Mouse (Mus musculus) embryonic facial prominence, embryonic 12.5 days (tissue): Measurements from ENCODE around the gene Cdkal1. TPM values are rescaled to one million over a fixed set of nuclear protein-coding genes. Genes with fewer than 3 reads are reported as not detected.

Source experiments
- ATAC-seq: fragments of 200-750 bp; cut with Nextera tagmentation; 2 replicates; pipeline ENCODE4 v1.8.0; 2017; ENCODE audit not compliant: insufficient number of reproducible peaks, insufficient read depth, low FRiP score, low TSS enrichment
- H3K27ac ChIP-seq: fragments of 300-500 bp; sonication (generic); 2 replicates; pipeline ENCODE4 v1.5.1; 2016; ENCODE audit warnings: mild to moderate bottlenecking
- H3K27me3 ChIP-seq: fragments of 300-500 bp; sonication (generic); 2 replicates; pipeline ENCODE4 v1.6.1; 2016; ENCODE audit warnings: mild to moderate bottlenecking, moderate library complexity
- H3K36me3 ChIP-seq: fragments of 300-500 bp; sonication (generic); 2 replicates; pipeline ENCODE4 v1.6.1; 2016; ENCODE audit warnings: mild to moderate bottlenecking
- H3K4me1 ChIP-seq: fragments of 300-500 bp; sonication (generic); 2 replicates; pipeline ENCODE4 v1.6.1; 2016
- H3K4me2 ChIP-seq: fragments of 300-500 bp; sonication (generic); replicated peaks from 2 replicates; pipeline ENCODE4 v1.6.1; 2016; ENCODE audit warnings: mild to moderate bottlenecking, moderate library complexity
- H3K4me3 ChIP-seq: fragments of 300-500 bp; sonication (generic); 2 replicates; pipeline ENCODE4 v1.5.1; 2016; ENCODE audit warnings: mild to moderate bottlenecking
- H3K9ac ChIP-seq: fragments of 300-500 bp; sonication (generic); 2 replicates; pipeline ENCODE4 v1.6.1; 2016; ENCODE audit warnings: mild to moderate bottlenecking, moderate library complexity
- H3K9me3 ChIP-seq: fragments of 300-500 bp; sonication (generic); 2 replicates; pipeline ENCODE4 v1.6.1; 2016; ENCODE audit warnings: mild to moderate bottlenecking, moderate library complexity
- WGBS: fragments of 180-500 bp; shearing (Covaris S2); methylation state at CpG from one replicate; pipeline ENCODE4 v1.1.7; 2016; 5-methylcytosine and 5-hydroxymethylcytosine counted together
- polyA plus RNA-seq: library from polyadenylated mRNA; unstranded; fragments of >200 nt; fragmentation: Nextera tagmentation; extraction: Ambion mirVana; gene quantifications from 2 replicates; pipeline ENCODE4 v1.2.1, GENCODE M21; 2016

The Cdkal1 gene
- polyA plus RNA-seq, 1 experiment from 2014 or later: 42.7 TPM

DNA sequence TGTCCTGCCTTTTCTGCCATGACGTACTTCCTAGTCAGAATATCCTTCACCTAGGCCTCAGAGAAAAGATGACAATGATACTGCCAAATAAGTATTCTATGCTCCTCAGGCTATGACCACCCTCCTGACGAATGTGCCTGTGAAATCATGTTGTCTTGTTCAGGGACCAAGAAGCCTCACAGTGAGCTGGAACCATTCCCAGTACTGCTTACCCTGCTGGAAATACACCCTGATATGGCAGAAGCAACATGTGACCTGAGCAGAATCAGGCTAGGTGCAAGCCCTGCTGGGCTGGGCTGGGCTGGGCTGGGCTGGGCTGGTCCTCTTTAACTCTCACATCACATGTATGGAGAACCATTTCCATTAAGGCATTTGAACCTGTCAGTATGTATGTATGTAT lies 477.9 kb downstream of the Cdkal1 start:
- Histone ChIP-seq H3K9me3 (no peaks in the 10 kb centered on the region), H3K36me3 (no peaks in the 10 kb centered on the region), H3K27me3 (no peaks in the 10 kb centered on the region), H3K9ac (no peak overlapping the region), H3K4me1 (no peaks in the 10 kb centered on the region), H3K4me2 (no peak overlapping the region), H3K4me3 (no peak overlapping the region), H3K27ac (no peak overlapping the region)
- ATAC-seq: no peak
- 88% methylated on average over 2 of the region's 2 CpGs for WGBS

DNA sequence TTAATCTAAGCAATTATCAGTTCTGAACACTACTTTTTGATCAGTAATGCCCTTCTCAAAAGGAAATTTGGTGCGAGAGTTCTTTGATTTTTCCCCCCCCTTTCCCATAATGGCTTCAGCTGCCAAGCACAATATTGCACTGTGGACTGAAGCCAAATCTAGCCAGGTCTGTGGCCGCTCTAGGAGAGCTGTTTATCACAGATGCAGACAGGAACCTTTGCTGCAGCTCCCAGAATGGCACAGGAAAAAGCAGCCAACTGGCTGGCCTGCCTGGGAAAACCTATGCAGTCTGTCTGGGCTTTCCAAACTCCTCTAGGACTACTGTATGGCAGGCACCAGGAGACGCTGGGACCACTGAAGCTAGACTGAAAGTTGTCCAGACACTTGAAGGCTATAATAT lies 483.6 kb downstream of the Cdkal1 start:
- Histone ChIP-seq H3K4me1 (peaks cover 7% of the 10 kb centered on the region; the same call in 1 of the 2 replicates), H3K36me3 (no peaks in the 10 kb centered on the region), H3K27me3 (no peaks in the 10 kb centered on the region), H3K4me3 (no peak overlapping the region), H3K4me2 (no peak overlapping the region), H3K9ac (no peak overlapping the region), H3K9me3 (no peaks in the 10 kb centered on the region), H3K27ac (no peak overlapping the region)
- WGBS: 48% methylated on average over 3 of the region's 3 CpGs
- no peak for ATAC-seq

DNA sequence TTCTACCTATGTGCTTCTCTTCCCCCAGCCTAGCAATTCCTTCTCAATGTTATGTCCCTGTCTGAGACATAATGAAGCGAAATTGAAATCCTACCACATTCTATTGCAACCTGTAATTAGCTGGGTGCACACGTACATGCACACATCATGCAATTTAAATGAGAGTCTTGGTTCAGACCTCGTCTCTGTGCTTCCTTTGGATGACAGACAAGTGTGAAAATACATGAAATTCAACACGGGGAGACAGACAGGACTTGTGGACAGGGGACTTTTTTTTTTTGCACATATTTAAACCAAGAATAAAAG lies 484.1 kb downstream of the Cdkal1 start:
- Histone ChIP-seq H3K27me3 (no peaks in the 10 kb centered on the region), H3K4me1 (peaks cover 7% of the 10 kb centered on the region; the same call in 1 of the 2 replicates), H3K36me3 (no peaks in the 10 kb centered on the region), H3K4me2 (no peak overlapping the region), H3K9ac (no peak overlapping the region), H3K27ac (no peak overlapping the region), H3K4me3 (no peak overlapping the region), H3K9me3 (no peaks in the 10 kb centered on the region)
- no peak for ATAC-seq
- WGBS: 35% methylated on average over 4 of the region's 4 CpGs

DNA sequence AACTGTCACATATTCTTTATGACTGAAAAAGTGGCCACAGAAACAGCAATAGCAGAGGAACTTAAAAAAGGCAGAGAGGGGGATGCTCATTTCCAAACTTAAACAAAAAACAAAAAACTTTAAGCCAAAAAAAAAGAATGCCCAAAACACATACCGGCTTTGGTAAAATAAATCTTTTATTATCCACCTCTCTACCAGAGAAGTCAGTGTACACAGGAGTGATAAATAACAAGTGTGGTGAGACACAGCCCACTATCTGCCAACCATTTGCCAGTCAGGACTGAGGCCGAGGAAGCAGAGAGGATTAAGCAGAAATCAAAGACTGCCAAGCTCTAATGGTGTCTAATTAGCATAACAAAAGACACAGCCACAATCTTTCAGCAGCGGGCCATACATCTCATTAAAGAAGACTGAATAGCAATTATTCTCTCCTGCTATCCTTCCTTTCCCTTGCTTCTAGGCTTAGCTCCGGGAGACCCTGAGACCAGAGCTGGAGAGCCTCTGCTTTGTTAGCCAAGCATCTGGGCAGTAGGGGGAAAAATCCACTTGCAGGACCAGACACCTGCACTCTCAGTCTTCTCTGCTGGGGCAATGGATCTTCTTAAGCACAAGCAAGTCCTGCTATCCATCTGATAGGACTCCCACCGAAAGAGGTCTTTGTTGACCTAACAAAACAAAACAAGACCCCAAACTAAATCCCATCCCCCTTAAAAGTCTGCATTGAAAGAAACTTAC lies 484.6 kb downstream of the Cdkal1 start:
- Histone ChIP-seq H3K4me1 (peaks cover 7% of the 10 kb centered on the region; the same call in 1 of the 2 replicates), H3K4me2 (no peak overlapping the region), H3K4me3 (no peak overlapping the region), H3K9me3 (no peaks in the 10 kb centered on the region), H3K36me3 (no peaks in the 10 kb centered on the region), H3K9ac (no peak overlapping the region), H3K27ac (no peak overlapping the region), H3K27me3 (no peaks in the 10 kb centered on the region)
- WGBS: 9% methylated on average over 5 of the region's 5 CpGs
- ATAC-seq: no peak

DNA sequence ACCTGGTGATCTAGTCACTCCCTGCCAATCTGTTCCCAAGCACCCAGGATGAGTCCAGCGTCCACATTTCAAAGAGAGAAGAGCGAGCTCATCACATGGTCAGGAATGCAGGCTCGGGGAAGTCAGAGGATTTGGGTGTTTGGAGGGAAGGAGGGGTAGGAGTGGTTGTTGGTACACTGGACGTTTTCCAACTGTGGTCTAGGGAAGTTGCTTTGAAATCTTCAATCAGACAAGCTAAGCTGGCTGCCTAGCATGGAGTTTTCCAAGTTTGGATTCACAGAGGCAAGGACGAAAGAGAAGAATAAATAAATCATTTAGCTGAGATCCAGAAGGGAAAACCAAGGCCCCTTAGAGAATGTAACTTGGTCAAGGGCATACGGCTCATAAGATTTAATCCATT lies 486.7 kb downstream of the Cdkal1 start:
- H3K4me1 ChIP-seq: peaks cover 12% of the 10 kb centered on the region; the same call in 1 of the 2 replicates
- no peak overlapping the region for H3K4me2 ChIP-seq
- no peaks in the 10 kb centered on the region for H3K9me3 ChIP-seq
- H3K9ac ChIP-seq: no peak overlapping the region
- no peaks in the 10 kb centered on the region for H3K27me3 ChIP-seq
- H3K4me3 ChIP-seq: no peak overlapping the region
- no peak for ATAC-seq
- H3K36me3 ChIP-seq: no peaks in the 10 kb centered on the region
- H3K27ac ChIP-seq: no peak overlapping the region
- WGBS: 49% methylated on average over 6 of the region's 6 CpGs

DNA sequence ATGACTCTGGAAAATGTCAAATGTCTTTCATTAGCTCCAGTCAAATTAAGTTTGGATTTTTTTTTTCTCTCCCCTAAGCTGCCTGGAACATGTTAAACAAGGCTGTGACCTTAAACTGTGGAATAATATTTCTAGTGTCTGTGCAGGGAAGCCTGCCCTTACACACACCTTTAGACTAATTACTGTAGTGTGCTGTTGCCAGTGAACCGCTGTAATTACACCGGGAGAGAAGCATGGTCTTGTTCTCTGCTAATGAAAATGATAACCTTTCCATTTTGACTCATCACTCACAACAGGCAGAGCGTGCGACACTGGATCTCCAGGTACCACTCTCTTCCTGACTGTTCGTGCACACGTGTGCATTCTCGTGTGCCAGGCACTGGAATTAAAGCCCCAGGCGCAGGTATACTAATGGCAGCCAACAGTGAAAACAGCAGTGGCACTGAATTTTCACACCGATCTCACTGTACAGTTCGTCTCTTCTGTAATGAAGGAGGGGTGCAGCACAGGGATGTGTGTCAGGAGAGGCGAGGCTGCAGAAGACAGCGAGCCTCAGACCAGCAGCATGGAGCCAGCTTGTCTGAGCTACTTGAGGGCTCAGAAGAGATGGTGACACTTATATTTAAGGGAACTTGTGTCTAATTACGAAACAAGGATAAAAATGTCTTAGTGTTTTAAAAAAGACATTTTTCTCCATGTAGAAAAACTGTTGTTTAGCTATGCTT lies 490.4 kb downstream of the Cdkal1 start:
- ATAC-seq: no peak
- Histone ChIP-seq H3K4me1 (0 out of 2 replicates have a peak, but pooled peaks cover 5% of the 10 kb centered on the region), H3K9ac (no peak overlapping the region), H3K4me2 (no peak overlapping the region), H3K4me3 (no peak overlapping the region), H3K27me3 (no peaks in the 10 kb centered on the region), H3K9me3 (no peaks in the 10 kb centered on the region), H3K36me3 (no peaks in the 10 kb centered on the region), H3K27ac (no peak overlapping the region)
- 56% methylated on average over 13 of the region's 13 CpGs for WGBS

DNA sequence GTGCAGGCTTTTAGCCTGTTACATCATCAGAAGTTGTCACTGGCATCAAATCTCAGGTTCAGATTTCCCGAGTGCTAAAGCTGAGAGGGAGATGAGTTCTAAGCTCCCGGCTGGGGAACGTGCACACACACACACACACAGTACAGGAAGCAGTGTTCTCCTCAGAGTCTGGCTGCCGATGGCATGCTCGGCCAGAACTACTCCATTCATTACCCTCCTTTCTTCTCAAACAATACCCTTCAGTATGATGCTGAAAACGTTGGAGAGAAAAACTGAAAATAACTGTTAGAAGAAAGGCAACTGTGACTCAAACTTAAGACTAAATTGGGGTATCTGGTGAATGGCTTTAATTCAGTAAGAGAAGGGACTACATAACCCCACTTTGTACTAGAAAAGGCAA lies 491.5 kb downstream of the Cdkal1 start:
- Histone ChIP-seq H3K36me3 (no peaks in the 10 kb centered on the region), H3K27me3 (no peaks in the 10 kb centered on the region), H3K27ac (no peak overlapping the region), H3K9ac (no peak overlapping the region), H3K4me1 (0 out of 2 replicates have a peak, but pooled peaks cover 5% of the 10 kb centered on the region), H3K4me2 (no peak overlapping the region), H3K4me3 (no peak overlapping the region), H3K9me3 (no peaks in the 10 kb centered on the region)
- ATAC-seq: no peak
- WGBS: 25% methylated on average over 6 of the region's 6 CpGs

DNA sequence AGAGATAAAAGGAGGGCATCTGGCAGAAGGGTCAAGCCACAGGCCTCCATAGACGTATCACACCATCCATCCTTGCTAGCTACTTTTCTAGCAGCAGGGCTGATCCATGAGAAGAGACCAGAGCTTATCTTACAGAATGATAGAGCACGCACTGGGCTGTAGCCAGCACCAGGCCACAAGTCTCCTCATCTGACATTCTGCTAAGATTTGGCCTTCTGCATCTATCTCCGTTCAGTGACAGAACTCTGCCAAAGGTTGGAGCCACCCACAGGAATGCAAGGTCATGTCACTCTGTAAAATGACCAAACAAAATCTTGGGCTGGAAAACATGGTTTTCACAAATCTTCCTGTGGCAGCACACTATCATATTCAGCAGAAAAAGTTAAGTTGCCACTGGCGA lies 493.6 kb downstream of the Cdkal1 start:
- Histone ChIP-seq H3K4me3 (no peak overlapping the region), H3K9me3 (no peaks in the 10 kb centered on the region), H3K36me3 (no peaks in the 10 kb centered on the region), H3K9ac (no peak overlapping the region), H3K27me3 (no peaks in the 10 kb centered on the region), H3K27ac (no peak overlapping the region), H3K4me2 (no peak overlapping the region), H3K4me1 (0 out of 2 replicates have a peak, but pooled peaks cover 5% of the 10 kb centered on the region)
- ATAC-seq: no peak
- WGBS: 80% methylated on average over 4 of the region's 4 CpGs

DNA sequence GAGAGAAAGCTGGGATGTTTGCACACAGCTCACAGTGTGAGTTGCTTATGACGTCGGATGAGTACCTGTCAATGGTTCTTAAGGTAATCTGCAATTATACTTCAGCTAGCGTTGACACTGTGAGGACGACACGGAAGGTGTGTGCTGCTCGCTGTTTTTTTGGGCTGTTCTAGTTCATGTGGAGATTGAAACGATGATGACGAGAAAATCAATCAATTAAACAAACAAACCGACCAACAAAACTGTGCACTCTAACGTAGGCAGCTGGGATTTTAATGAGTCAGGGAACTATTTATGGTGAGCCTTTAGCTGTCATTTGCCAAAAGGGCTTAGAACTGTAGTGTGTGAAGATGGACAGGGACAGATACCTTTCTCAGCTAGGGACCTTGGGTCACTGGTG lies 494.6 kb downstream of the Cdkal1 start:
- H3K4me1 ChIP-seq: 0 out of 2 replicates have a peak, but pooled peaks cover 12% of the 10 kb centered on the region
- H3K27ac ChIP-seq: no peak overlapping the region
- H3K36me3 ChIP-seq: no peaks in the 10 kb centered on the region
- H3K9ac ChIP-seq: no peak overlapping the region
- no peak overlapping the region for H3K4me3 ChIP-seq
- no peaks in the 10 kb centered on the region for H3K27me3 ChIP-seq
- 78% methylated on average over 10 of the region's 10 CpGs for WGBS
- ATAC-seq: no peak
- no peaks in the 10 kb centered on the region for H3K9me3 ChIP-seq
- H3K4me2 ChIP-seq: no peak overlapping the region

DNA sequence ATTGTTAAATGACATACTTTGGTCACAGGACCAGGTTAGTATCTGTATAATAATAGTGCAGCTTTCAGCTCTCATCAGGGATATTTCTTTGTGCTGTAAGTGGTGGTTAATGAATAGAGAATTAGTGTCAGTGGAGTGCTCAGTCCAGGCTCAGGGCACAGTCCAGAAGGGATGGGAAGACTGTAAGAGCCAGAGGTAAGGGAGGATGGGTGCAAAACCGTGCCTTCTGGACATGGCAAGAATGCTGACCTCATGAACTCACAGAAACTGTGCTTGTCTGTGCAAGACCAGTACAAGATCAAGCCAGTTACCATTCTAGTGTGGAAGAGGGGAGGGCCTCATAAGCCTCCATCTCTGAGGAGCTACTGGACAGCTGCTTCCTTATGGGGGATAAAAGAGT lies 496.1 kb downstream of the Cdkal1 start:
- Histone ChIP-seq H3K4me2 (no peak overlapping the region), H3K9ac (no peak overlapping the region), H3K4me1 (0 out of 2 replicates have a peak, but pooled peaks cover 7% of the 10 kb centered on the region), H3K4me3 (no peak overlapping the region), H3K27ac (no peak overlapping the region), H3K27me3 (no peaks in the 10 kb centered on the region), H3K36me3 (no peaks in the 10 kb centered on the region), H3K9me3 (no peaks in the 10 kb centered on the region)
- 86% methylated on average over 1 of the region's 1 CpGs for WGBS
- no peak for ATAC-seq

DNA sequence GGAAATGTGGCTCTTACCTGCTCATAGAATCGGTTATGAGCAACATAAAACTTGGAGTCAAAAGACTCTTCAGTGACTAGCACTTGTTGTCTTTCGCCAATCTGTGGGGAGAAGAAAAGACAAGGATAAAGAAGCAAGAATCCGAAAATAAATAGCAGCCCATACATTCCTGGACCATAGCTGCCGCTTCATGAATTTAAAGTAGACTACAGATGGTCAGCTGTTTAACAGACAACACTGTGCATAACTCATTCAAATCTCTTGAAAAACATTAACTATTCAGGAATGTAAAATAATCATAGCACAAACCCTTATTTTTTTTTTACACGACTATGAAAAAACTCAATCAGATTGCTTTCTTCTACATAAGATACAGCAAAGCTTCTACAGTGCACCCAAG lies 498.0 kb downstream of the Cdkal1 start:
- no peaks in the 10 kb centered on the region for H3K27me3 ChIP-seq
- H3K4me2 ChIP-seq: no peak overlapping the region
- no peak overlapping the region for H3K9ac ChIP-seq
- 0 out of 2 replicates have a peak, but pooled peaks cover 7% of the 10 kb centered on the region for H3K4me1 ChIP-seq
- no peak overlapping the region for H3K27ac ChIP-seq
- H3K36me3 ChIP-seq: no peaks in the 10 kb centered on the region
- WGBS: 87% methylated on average over 5 of the region's 5 CpGs
- ATAC-seq: no peak
- H3K4me3 ChIP-seq: no peak overlapping the region
- H3K9me3 ChIP-seq: no peaks in the 10 kb centered on the region

DNA sequence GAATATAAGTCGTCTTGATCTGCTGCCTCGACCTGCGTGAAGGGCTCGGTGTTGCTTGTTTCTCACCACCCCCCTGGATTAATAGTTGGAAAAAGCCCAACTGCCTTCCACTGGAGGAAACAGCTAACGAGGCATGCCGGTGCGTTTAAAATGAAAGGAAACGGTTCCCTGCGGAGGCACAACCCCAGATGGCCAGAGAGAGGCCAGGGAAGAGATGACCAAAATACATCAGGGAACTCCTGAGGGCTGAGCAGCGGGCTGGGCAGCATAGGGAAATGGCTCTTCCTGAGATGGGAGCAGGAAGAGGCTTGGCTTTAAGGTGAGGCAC lies 499.4 kb downstream of the Cdkal1 start:
- 33% methylated on average over 10 of the region's 10 CpGs for WGBS

More for the DNA sequence above, 499.4 kb downstream of the Cdkal1 start:
- peaks cover 12% of the 10 kb centered on the region; the same call in 1 of the 2 replicates for H3K4me1 ChIP-seq
- H3K27me3 ChIP-seq: no peaks in the 10 kb centered on the region
- H3K36me3 ChIP-seq: no peaks in the 10 kb centered on the region
- no peak overlapping the region for H3K27ac ChIP-seq
- no peak overlapping the region for H3K4me3 ChIP-seq
- no peak overlapping the region for H3K9ac ChIP-seq
- H3K4me2 ChIP-seq: no peak overlapping the region
- ATAC-seq: no peak
- H3K9me3 ChIP-seq: no peaks in the 10 kb centered on the region
